Mouse (Mus musculus) hindlimb bud, embryonic 11.5 days (tissue): ENCODE results near the gene Olfr69.
"Not testable (repeated sequence)": the region's sequence is repeated elsewhere in the genome, so short reads cannot be mapped to it uniquely, and the experiment has no call there.

Source experiments
- DNase-seq: peaks from one replicate; pipeline ENCODE4 v3.0.0-alpha.2; 2012; ENCODE audit warnings: low read depth, low spot score; ENCODE audit errors: extremely low spot score

Gene Olfr69

GRCm38 (mm10) chr7:103716398-103716797 lies 55.0 kb downstream of the Olfr69 start:
- DNase-seq: not testable (repeated sequence)
